Mouse (Mus musculus) fat pad, adult 2 months (tissue): ENCODE results near the gene Sppl3.

Source experiments
- DNase-seq: peaks from one replicate; pipeline ENCODE4 v3.0.0-alpha.2; 2011; ENCODE audit warnings: low read depth, low spot score; ENCODE audit errors: extremely low read depth

Gene Sppl3

DNA sequence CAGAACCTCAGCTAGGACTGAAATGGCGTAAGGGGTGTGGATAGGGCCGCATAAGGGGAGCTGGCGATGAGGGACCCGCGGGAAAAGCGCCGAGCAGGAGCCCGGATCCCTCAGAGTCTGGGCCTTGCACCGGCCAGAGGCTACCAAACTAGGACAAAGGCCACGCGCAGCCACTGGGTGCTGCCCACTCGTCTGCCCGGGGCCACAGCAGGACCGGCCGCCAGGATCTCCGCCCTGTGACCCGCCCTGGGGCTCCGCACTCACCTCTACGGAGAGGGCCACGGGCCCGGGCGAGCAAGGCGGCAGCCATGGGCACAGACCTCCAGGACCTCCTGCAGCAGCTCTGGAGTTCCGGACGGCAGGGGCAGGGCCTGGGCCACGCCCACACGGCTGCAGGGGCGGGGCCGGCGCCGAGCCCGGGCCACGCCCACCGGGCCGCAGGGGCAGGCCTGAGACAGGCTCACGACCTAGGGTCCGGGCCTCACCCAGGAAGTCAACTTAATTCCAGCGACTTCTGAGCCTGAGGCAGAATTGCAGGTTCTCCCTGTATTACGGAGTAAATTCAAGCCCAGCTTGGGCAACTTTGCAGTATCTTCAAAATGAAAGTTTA is 108.1 kb downstream of the Sppl3 start, which contains the start of gene Acads:
Gene Acads, minus strand, starts transcription at position 386 of the 610 bp plus-strand sequence.
- no peak for DNase-seq

DNA sequence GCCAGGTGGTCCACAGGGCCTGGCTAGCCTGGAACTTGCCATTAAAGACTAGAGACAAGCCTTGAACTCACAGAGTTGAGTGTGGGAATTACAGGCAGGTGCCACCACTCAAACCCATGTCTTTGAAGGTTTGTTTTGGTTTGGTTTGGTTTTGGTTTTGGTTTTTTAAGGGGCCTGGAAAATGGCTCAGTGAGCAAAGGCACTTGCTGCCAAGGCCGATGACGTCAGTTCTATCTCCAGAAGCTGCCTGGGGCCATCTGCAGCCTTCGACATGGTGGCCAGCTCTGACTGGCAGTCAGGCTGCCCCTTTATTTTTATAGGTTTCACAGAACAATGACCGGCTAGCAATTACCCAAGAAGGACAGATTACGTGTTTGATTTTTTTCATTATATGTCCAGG is 110.0 kb downstream of the Sppl3 start:
- DNase-seq, result no peak

DNA sequence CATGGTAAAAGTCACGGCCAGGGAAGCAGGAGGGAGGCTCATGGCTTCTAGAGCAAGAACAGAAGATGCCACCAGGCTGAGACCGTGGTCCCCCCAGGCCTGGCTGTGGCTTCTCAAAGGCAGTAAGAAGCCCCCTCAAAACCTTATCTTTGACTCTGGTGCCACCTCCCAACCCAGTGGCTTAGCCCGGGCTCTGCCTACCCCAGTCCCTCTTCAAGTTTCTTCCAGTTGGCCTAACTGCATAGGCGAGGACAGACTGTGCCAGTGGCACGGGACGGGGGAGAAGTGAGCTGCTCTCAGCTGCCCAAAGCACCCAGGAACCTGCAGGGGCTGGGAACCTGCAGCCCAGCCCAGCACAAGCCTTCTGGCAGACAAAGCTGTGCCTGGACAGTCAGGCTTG is 113.8 kb downstream of the Sppl3 start:
- no peak for DNase-seq

DNA sequence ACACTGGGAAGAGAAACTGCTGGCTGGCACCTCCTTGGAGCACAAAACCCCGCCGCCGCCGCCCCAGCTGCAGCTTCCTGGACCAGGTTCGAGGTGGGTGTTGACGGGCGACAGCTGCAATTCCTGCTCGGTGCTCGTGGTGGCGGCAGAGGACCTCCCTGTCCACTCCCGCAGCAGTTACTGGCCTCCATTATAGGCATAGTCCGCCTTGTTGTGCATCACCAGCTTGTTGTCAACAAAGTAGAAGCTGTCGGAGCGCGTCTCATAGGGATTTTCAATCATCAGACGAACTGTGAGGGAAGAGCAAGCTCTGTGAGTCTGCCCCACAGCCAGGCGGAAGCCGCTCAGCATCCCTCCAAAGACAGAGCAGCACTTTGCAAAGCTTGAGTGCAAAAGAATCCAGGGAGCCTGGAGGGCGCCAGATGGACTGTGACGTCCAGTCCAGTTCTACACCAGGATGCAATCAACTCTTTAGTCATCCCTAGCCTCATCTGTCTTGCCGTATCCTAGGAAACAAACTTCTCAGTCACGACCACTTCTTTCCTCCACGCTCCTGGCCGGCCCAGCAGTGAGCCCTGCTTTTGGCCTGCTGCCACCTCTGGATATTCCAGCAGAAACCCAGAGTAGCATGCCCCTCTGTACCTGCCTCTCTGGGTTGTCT is 114.4 kb downstream of the Sppl3 start:
- DNase-seq, result no peak

DNA sequence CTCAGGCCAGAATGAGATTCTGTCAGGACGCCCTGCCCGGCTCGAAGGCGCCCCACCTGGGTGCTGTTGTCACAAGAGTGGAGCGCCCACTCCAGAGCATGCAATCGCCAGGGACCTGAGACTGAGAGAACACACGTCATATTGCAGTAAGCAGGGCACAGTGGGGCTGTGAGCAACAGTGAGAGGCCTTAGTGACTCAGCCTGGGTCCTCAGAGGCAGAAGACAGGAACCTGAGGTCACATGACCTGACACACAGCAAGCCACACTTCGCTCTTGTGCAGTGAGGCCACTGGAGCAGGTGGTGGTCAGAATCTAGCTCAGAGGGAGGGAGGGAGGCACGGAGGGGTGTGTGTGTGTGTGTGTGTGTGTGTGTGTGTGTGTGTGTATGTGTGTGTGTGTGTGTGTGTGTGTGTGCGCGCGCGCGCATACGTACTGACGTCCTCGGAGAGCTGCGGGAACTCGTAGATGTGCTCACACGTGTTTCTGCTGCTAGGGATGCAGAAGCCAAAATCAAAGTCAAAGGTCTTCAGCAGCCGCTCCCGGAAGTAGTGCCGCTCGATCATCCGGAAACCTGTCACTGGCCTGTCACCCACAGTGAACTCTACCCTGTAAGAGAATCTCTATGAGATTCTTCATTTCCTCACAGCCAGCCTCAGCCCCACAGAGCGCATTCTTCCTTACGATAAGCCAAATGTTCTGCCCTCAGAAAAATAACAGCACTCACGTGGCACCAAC is 115.8 kb downstream of the Sppl3 start:
- DNase-seq, result no peak

DNA sequence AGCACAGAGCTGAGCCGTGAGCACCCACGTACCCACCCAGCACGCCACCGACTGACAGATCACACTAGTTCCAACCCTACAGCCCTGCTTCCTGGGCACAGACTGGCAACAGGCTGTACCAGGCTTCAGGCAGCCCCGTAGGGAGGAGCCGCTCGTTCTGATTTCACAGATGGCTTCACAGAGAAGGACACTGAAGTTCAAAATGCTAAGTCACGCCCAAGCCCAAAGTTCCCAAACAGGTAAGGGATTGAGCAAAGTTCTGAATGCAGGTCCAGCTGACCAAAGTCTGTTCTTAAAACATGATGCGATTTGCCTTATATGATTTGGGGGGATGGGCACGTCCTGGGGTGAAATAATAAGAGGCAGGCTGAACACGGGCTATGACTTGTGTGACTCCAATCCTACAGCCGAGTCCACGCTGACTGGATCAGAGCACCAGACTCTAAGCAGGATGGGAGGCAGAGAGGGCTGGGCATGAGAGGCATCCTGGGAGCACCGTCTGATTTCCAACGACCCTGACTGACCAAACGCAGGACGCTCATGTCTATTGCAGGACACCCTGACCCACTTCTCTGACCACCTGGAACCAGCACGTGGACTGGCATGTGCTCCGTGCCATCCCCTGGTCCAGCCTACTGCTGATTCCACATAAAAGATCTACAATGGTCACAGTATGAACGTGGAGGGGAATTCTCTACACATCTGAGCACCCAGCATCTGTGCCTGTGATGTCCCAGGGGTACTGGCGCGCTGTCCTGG is 116.7 kb downstream of the Sppl3 start:
- no peak for DNase-seq

DNA sequence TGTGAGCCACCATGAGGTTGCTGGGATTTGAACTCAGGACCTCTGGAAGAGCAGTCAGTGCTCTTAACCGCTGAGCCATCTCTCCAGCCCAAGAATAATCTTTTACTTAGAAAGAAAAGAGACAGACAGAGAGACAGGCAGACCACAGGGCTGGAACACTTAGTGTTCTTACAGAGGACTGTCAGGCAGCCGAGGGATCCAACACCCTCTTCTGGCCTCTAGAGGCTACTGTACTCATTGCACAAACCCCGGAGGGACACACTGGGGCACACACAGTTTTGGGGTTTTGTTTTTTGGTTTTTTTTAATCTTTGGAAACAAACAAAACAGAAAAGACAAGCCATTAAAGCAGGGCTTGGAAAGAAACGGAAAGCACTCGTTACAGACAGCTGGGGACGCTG is 118.4 kb downstream of the Sppl3 start:
- DNase-seq, result no peak

DNA sequence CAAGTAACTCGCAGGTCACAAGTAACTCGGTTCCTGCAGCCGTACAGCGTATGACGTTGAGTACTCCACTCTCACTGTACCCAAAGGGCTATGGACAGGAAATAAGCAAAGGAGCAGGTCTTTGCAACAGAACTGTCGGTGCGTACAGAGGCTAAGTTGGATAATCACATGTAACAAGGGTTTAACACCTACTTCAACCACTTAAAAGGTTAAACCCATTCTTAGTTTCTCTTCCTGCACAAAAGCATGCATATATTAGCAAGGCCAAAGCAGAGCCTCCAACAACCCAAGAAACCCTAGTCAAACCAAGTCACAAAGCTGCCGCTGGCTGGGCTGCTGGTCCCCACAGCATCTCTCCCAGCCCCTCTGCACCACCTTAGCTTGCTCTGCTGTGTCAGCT is 121.5 kb downstream of the Sppl3 start:
- DNase-seq, result no peak

DNA sequence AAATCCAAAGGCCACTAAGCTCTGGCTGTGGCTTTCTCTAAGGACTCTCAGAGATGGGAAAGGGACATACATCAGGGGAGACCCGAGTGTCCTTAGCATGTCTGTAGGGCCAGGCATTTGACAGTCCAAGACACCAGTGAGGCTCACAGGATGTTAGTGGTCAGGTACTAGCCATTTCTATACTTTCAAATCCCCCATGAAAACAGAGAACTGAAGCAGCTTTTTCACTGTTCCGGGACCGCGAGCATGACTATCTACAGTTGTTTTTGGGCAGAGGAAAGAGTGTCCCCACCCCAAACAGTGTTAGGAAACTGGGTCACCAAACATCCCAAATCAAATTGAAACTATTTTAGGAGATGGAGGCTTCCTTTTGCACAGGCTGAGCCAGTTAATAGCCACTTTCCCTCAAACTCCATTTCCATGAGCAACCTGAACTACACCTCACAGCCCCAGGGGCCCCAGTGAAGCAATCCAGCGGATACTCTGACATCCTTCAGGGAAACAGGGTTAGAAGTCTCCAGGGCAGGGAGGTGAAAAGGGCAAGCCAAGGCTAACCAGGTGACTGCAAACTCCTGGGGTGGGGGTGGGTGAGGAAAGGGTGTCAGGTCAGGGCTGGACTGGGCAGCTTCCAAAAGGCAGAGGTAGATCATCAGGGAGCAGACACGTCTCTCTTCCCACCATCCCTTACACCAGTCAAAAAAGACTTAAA is 122.6 kb downstream of the Sppl3 start:
- no peak for DNase-seq

DNA sequence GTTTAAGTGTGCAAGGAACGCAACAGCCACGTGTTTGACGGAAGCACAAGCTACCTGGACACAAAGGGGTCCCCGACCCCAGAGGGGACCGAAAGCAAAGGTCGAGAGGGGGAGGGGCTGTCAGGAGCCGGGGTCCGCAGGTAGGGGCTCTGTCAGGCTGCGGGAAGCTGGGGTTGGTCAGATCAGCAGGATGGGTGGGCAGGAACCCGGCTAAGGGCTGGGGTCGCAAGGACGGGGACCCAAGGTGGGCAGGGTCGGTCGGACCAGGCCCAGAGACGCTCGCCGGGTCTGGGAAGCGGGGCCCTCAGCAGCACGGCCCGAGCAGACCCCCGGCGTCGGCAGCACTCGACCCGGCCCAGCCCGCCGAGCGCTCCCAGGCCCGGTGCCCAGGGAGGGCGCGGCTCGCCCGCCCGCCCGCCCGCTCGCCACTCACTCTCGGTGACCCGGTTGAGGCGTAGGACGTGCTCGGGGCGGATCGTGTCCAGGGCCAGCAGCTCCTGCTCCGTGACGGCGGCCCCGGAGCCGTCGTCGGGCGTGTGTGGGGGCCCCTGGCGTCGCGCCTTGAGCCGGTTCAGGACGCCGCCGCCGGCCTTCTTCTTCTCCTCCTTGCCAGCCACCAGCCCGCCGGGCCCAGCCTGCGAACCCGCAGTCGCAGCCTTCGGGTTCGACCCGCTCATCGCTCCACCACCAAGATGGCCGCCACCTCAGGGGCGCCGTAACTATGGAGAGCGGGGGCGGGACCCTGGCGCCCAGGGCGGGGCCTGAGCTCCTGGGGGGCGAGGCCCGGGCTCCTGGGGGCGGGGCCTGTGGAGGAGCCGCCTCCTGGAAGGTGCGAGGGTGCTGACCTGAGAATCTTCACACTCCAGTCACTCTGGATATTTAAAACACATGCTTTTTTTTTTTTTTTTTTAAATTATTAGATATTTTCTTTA is 123.6 kb downstream of the Sppl3 start, which contains the start of gene Unc119b:
Gene Unc119b, minus strand, starts transcription at position 742 of the 932 bp plus-strand sequence.
- no peak for DNase-seq

DNA sequence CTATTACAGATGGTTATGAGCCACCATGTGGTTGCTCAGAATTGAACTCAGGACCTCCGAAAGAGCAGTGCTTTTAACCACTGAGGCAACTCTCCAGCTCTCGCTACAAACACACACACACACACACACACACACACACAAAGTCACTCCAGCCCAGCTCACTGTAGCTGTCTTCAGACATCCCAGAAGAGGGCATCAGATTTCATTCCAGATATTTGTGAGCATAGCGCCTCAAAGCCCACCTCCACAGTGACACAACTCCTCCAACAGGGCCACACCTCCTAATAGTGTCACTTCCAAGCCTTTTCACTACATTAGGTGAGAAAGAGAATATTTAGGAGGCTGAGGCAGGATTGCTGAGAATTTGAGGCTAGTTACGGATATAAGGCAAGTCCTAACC is 128.2 kb downstream of the Sppl3 start:
- no peak for DNase-seq

DNA sequence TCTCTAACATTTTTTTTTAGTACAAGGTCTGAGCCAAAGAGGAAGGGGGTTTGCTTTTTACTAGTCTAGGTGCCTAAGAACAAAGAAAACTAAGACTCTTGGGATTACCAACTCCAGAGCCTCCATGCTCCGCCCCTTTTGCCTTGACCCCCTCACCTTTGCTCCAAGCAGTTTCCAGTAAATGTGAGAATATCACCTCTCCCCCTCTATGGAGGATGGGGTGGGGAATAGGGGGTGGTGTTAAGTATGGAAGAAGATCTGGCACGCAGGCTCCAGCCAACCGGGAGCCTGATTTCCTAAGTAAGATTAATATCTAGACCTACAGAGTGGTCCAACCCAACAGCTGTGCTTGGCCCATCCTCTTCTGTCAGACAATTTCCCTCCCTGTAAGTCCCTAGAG is 129.8 kb downstream of the Sppl3 start:
- no peak for DNase-seq

DNA sequence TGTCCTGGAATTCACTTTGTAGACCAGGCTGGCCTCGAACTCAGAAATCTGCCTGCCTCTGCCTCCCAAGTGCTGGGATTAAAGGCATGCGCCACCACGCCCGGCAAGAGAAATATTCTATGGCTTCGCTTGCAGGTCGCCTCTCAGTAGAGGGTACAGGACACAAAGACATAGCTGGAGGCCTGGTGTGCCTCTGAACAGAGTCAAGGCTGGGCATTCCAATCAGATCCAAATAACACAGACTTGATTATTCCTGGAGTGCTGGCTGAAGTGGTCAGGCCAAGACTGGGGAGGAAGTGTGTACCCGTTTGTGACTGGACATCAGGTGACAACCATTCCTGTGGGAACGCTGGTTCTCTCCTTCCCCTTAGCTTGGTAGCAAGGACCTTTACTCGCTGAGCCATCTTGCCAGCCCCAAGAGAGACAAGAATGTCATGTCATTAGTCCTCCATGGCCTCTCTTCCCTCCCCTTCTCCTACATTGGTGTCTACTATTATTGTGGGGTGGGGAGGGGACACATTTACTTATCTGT is 131.3 kb downstream of the Sppl3 start:
- no peak for DNase-seq

DNA sequence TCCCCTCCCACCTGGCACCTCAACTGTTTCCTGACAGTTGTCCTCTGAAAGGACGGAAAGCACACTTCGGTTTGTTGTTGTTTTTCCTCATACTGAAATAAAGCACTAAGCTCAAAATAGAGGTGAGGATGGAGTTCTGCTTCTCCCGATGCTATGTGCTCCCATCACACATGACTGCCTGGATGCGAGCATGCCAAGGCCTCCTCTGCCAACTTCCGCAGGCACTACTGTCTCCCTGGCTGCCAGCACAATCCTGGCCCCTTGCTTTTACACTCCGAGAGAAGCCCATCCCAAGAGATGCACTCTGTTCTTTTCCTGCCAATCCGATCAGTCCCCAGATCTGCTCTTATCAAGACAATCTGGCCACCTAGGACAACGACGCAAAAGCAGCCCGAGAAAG is 132.6 kb downstream of the Sppl3 start:
- DNase-seq, result no peak

DNA sequence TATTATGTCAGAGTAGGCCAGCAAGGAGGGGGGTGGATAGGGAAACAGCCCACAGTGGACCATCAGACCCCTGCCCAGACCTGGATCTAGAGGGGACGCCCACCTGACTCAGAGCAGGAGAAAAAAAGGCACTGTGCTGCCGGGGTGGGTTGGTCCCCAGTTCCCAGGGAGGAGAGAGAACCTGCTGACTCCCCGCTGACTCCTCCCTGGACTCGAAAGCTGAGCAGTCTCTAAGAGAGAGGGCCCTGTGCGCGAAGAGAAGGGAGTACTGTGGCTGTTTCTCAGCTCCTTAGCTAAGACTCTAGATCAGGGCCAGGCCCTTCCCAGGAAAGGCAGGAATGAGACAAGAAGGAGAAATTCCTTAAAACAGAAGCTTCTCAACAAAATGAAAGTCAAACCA is 133.5 kb downstream of the Sppl3 start:
- no peak for DNase-seq

DNA sequence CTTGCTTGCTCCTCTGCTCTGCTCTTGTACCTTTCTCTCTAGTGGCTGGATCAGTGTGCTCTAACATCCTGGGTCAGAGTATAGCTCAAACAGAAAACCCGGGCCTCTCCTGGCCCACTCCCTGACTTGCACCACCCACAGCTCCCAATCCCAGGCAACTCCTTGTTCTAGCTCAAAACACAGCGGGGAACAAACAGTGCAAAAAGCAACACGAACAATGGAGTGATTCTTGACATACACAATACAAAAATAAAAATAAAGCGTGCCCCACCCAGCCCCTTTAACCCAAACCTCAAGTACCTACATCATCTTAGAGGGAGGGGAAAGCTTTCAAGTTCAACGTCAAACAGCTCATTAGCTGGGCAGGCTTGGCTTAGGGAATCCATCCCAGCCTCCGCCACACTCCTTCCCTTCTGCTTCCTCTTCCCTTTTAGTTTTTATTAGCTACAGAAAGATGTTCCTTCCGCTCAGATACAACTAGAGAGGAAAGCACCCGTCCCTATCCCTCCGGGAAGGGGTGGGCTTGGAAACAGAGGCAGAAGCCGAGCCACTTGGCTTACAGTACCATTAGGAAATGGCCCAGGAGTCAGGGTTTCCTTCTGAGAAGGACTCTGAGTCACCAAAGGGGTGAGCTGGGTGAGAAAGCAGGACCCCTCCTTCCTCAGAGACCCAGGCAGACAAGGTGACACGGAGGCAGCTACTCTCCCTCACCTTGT is 134.5 kb downstream of the Sppl3 start:
- no peak for DNase-seq

DNA sequence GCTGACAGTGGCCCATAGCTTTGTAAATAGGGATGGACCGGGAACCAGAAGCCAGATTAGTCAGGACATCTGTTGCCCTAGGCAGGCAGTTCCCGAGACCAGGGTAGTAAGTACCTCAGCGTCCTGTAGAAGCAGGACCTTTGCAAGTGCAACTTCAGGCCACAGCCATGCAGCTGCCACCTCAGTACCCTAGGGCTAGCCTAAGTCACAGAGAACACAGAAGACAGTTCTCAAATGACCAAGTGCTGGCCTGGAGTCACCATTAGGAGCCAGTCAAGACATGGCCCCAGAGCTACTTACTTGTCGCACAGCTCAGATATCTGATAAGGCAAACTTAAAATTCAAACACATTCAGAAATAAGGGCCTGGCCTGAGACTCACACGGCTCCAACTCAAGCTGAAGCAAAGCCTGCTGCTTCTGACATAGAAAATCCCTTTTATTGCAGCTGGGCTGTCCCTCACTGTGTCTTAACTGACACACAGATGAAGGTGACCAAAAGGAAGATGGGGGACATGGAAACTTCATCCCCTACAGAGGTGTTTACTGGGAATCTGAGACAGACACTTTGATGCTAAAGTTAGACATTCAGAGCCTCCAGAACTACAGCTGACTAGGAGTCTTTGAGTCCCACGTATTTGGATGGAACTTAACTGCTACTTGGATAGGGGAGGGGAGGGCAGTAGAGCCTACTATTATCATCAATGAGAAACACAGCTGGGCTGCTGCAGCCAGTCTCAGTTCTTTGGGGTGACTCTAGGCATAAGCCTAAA is 135.2 kb downstream of the Sppl3 start:
- no peak for DNase-seq

DNA sequence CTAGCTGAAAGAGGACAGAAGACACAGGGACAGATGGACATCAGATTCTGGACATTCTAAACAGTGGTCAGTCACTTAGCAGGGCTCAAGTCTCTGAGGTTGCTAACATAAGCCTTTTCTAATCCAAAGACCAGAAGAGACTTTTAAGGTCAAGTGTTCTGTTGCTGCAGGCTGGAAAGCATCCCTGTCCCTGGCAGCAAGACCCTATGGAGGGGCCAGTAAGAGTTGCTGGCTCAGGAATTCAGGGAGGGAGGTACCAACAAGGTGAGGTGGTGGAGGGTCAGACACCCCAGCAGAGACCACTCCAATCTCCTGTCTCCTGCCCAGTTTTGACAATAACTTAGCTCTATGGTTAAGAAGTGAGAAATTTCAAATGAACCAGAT is 135.8 kb downstream of the Sppl3 start:
- no peak for DNase-seq
